Mouse (Mus musculus) intestine, embryonic 15.5 days (tissue): ENCODE data around the gene Pde2a. TPM values are rescaled to one million over a fixed set of nuclear protein-coding genes. Genes with fewer than 3 reads are reported as not detected.

Source experiments
- ATAC-seq: fragments of 200-750 bp; cut with Nextera tagmentation; 2 replicates; pipeline ENCODE4 v1.8.0; 2017; ENCODE audit warnings: moderate TSS enrichment, moderate library complexity
- H3K27ac ChIP-seq: fragments of 300-500 bp; sonication (generic); 2 replicates; pipeline ENCODE4 v1.5.1; 2015; ENCODE audit warnings: mild to moderate bottlenecking, inconsistent platforms
- H3K27me3 ChIP-seq: fragments of 300-500 bp; sonication (generic); replicated peaks from 2 replicates; pipeline ENCODE4 v1.6.1; 2015; ENCODE audit warnings: inconsistent platforms
- H3K36me3 ChIP-seq: fragments of 300-500 bp; sonication (generic); 2 replicates; pipeline ENCODE4 v1.6.1; 2015; ENCODE audit warnings: inconsistent platforms
- H3K4me1 ChIP-seq: fragments of 300-500 bp; sonication (generic); replicated peaks from 2 replicates; pipeline ENCODE4 v1.6.1; 2015; ENCODE audit warnings: inconsistent platforms
- H3K4me2 ChIP-seq: fragments of 300-500 bp; sonication (generic); replicated peaks from 2 replicates; pipeline ENCODE4 v1.6.1; 2015; ENCODE audit warnings: mild to moderate bottlenecking, inconsistent platforms
- H3K4me3 ChIP-seq: fragments of 300-500 bp; sonication (generic); replicated peaks from 2 replicates; pipeline ENCODE4 v1.5.1; 2015; ENCODE audit warnings: inconsistent platforms
- H3K9ac ChIP-seq: fragments of 300-500 bp; sonication (generic); 2 replicates; pipeline ENCODE4 v1.6.1; 2015; ENCODE audit warnings: inconsistent platforms
- H3K9me3 ChIP-seq: fragments of 300-500 bp; sonication (generic); 2 replicates; pipeline ENCODE4 v1.6.1; 2016; ENCODE audit warnings: inconsistent platforms
- WGBS: fragments of 180-500 bp; shearing (Covaris S2); methylation state at CpG from one replicate; pipeline ENCODE4 v1.1.7; 2015; 5-methylcytosine and 5-hydroxymethylcytosine counted together
- polyA plus RNA-seq: library from polyadenylated mRNA; unstranded; fragments of >200 nt; fragmentation: Nextera tagmentation; extraction: Ambion mirVana; gene quantifications from 2 replicates; pipeline ENCODE4 v1.2.1, GENCODE M21; 2015

Pde2a gene
- 15.4 and 16.6 TPM in 2 replicates for polyA plus RNA-seq

- WGBS, result 24% methylated on average over 6 of the region's 6 CpGs
These were observed at the start of gene Pde2a for GRCm38 (mm10) chr7:101421529-101421928. TSS of gene Pde2a (plus strand) at chr7:101421691.

GRCm38 (mm10) chr7:101373082-101373481 lies 48.4 kb upstream of the Pde2a start:
- H3K27ac ChIP-seq, result no peak overlapping the region
- no peak for ATAC-seq
- no peak overlapping the region for H3K4me2 ChIP-seq
- H3K36me3 ChIP-seq, result no peaks in the 10 kb centered on the region
- peaks cover 18% of the 10 kb centered on the region for H3K4me1 ChIP-seq
- H3K9me3 ChIP-seq, result no peaks in the 10 kb centered on the region
- no peaks in the 10 kb centered on the region for H3K27me3 ChIP-seq
- H3K9ac ChIP-seq, result no peak overlapping the region
- 79% methylated on average over 26 of the region's 26 CpGs for WGBS
- H3K4me3 ChIP-seq, result no peak overlapping the region

More at GRCm38 (mm10) chr7:101421529-101421928, at the start of gene Pde2a:
- H3K4me2 ChIP-seq, result no peak within 1 kb of the TSS
- H3K4me1 ChIP-seq, result 0 out of 2 replicates have a peak, but pooled peaks cover 2% of the 10 kb centered on the region
- no peaks in the 10 kb centered on the region for H3K9me3 ChIP-seq
- no peak within 1 kb of the TSS for H3K4me3 ChIP-seq
- peaks cover 15% of the 10 kb centered on the region for H3K27me3 ChIP-seq
- no peaks in the 10 kb centered on the region for H3K36me3 ChIP-seq
- no peak within 1 kb of the TSS for H3K27ac ChIP-seq
- H3K9ac ChIP-seq, result no peak within 1 kb of the TSS
- ATAC-seq, result no peak

- H3K4me2 ChIP-seq, result no peak overlapping the region
- H3K27me3 ChIP-seq, result no peaks in the 10 kb centered on the region
- H3K4me1 ChIP-seq, result peaks cover 22% of the 10 kb centered on the region
- H3K36me3 ChIP-seq, result no peaks in the 10 kb centered on the region
- no peak overlapping the region for H3K4me3 ChIP-seq
- no peaks in the 10 kb centered on the region for H3K9me3 ChIP-seq
- H3K27ac ChIP-seq, result no peak overlapping the region
- no peak for ATAC-seq
- no peak overlapping the region for H3K9ac ChIP-seq
These were observed 47.3 kb upstream of the Pde2a start for GRCm38 (mm10) chr7:101374155-101374554.

GRCm38 (mm10) chr7:101376701-101377340 lies 44.7 kb upstream of the Pde2a start:
- Histone ChIP-seq H3K9ac (no peak overlapping the region), H3K4me2 (no peak overlapping the region), H3K4me3 (no peak overlapping the region), H3K9me3 (no peaks in the 10 kb centered on the region), H3K27ac (peak overlapping the region; percentile 81; the same call in 1 of the 2 replicates), H3K27me3 (no peaks in the 10 kb centered on the region), H3K4me1 (peaks cover 30% of the 10 kb centered on the region), H3K36me3 (no peaks in the 10 kb centered on the region)
- WGBS, result 75% methylated on average over 10 of the region's 10 CpGs
- ATAC-seq, result no peak

- ATAC-seq, result peak; percentile 95
- Histone ChIP-seq H3K36me3 (no peaks in the 10 kb centered on the region), H3K27me3 (no peaks in the 10 kb centered on the region), H3K4me2 (peak overlapping the region; percentile 62), H3K4me1 (peaks cover 34% of the 10 kb centered on the region), H3K4me3 (peak overlapping the region; percentile 30), H3K9me3 (no peaks in the 10 kb centered on the region), H3K27ac (peak overlapping the region; percentile 81), H3K9ac (peak overlapping the region; percentile 53; the same call in 1 of the 2 replicates)
- 9% methylated on average over 7 of the region's 7 CpGs for WGBS
These were observed 43.7 kb upstream of the Pde2a start for GRCm38 (mm10) chr7:101377741-101378262.

- Histone ChIP-seq H3K27me3 (no peaks in the 10 kb centered on the region), H3K27ac (peak overlapping the region; percentile 81), H3K4me1 (peaks cover 34% of the 10 kb centered on the region), H3K9ac (peak overlapping the region; percentile 53), H3K4me2 (peak overlapping the region; percentile 62), H3K9me3 (no peaks in the 10 kb centered on the region), H3K4me3 (peak overlapping the region; percentile 30), H3K36me3 (no peaks in the 10 kb centered on the region)
- WGBS, result 47% methylated on average over 3 of the region's 3 CpGs
- no peak for ATAC-seq
These were observed 43.2 kb upstream of the Pde2a start for GRCm38 (mm10) chr7:101378285-101378684.

GRCm38 (mm10) chr7:101378796-101379465 lies 42.6 kb upstream of the Pde2a start:
- H3K36me3 ChIP-seq, result no peaks in the 10 kb centered on the region
- H3K27ac ChIP-seq, result peak overlapping the region; percentile 81; the same call in 1 of the 2 replicates
- no peaks in the 10 kb centered on the region for H3K9me3 ChIP-seq
- peak overlapping the region; percentile 62 for H3K4me2 ChIP-seq
- no peak for ATAC-seq
- no peaks in the 10 kb centered on the region for H3K27me3 ChIP-seq
- H3K9ac ChIP-seq, result peak overlapping the region; percentile 17; the same call in 1 of the 2 replicates
- H3K4me3 ChIP-seq, result peak overlapping the region; percentile 30
- 44% methylated on average over 5 of the region's 5 CpGs for WGBS
- H3K4me1 ChIP-seq, result peaks cover 37% of the 10 kb centered on the region

GRCm38 (mm10) chr7:101379732-101380131 lies 41.8 kb upstream of the Pde2a start:
- 54% methylated on average over 2 of the region's 2 CpGs for WGBS
- no peaks in the 10 kb centered on the region for H3K27me3 ChIP-seq
- H3K4me1 ChIP-seq, result peaks cover 44% of the 10 kb centered on the region
- H3K36me3 ChIP-seq, result no peaks in the 10 kb centered on the region
- ATAC-seq, result no peak
- no peaks in the 10 kb centered on the region for H3K9me3 ChIP-seq
- H3K4me3 ChIP-seq, result no peak overlapping the region
- H3K4me2 ChIP-seq, result peak overlapping the region; percentile 62
- H3K27ac ChIP-seq, result no peak overlapping the region
- 0 out of 2 replicates have a peak overlapping the region, but pooled peaks have one; percentile 3 for H3K9ac ChIP-seq

- H3K27me3 ChIP-seq, result no peaks in the 10 kb centered on the region
- H3K9ac ChIP-seq, result no peak overlapping the region
- H3K4me1 ChIP-seq, result peaks cover 61% of the 10 kb centered on the region
- no peak overlapping the region for H3K4me3 ChIP-seq
- H3K36me3 ChIP-seq, result no peaks in the 10 kb centered on the region
- 84% methylated on average over 6 of the region's 6 CpGs for WGBS
- no peak overlapping the region for H3K4me2 ChIP-seq
- no peak overlapping the region for H3K27ac ChIP-seq
- ATAC-seq, result no peak
- no peaks in the 10 kb centered on the region for H3K9me3 ChIP-seq
These were observed 40.0 kb upstream of the Pde2a start for GRCm38 (mm10) chr7:101381512-101381911.

- H3K4me3 ChIP-seq, result no peak overlapping the region
- no peaks in the 10 kb centered on the region for H3K27me3 ChIP-seq
- no peak overlapping the region for H3K27ac ChIP-seq
- 60% methylated on average over 8 of the region's 8 CpGs for WGBS
- H3K9ac ChIP-seq, result no peak overlapping the region
- no peak overlapping the region for H3K4me2 ChIP-seq
- peaks cover 54% of the 10 kb centered on the region for H3K4me1 ChIP-seq
- H3K36me3 ChIP-seq, result peaks cover 4% of the 10 kb centered on the region; the same call in 1 of the 2 replicates
- H3K9me3 ChIP-seq, result no peaks in the 10 kb centered on the region
- ATAC-seq, result no peak
These were observed 39.1 kb upstream of the Pde2a start for GRCm38 (mm10) chr7:101382378-101382777.

GRCm38 (mm10) chr7:101383756-101384155 lies 37.7 kb upstream of the Pde2a start:
- 80% methylated on average over 3 of the region's 3 CpGs for WGBS
- H3K4me2 ChIP-seq, result no peak overlapping the region
- H3K27me3 ChIP-seq, result no peaks in the 10 kb centered on the region
- H3K9ac ChIP-seq, result no peak overlapping the region
- no peak for ATAC-seq
- no peak overlapping the region for H3K4me3 ChIP-seq
- peaks cover 43% of the 10 kb centered on the region for H3K4me1 ChIP-seq
- H3K9me3 ChIP-seq, result no peaks in the 10 kb centered on the region
- no peak overlapping the region; the same call in 1 of the 2 replicates for H3K27ac ChIP-seq
- peaks cover 11% of the 10 kb centered on the region; the same call in 1 of the 2 replicates for H3K36me3 ChIP-seq

- Histone ChIP-seq H3K9ac (no peak overlapping the region), H3K36me3 (peaks cover 11% of the 10 kb centered on the region; the same call in 1 of the 2 replicates)
- ATAC-seq, result no peak
These were observed 36.6 kb upstream of the Pde2a start for GRCm38 (mm10) chr7:101384931-101385330.

More at GRCm38 (mm10) chr7:101384931-101385330, 36.6 kb upstream of the Pde2a start:
- H3K27me3 ChIP-seq, result no peaks in the 10 kb centered on the region
- H3K4me1 ChIP-seq, result peaks cover 33% of the 10 kb centered on the region
- H3K4me2 ChIP-seq, result peak overlapping the region; percentile 5; the same call in 1 of the 2 replicates
- peak overlapping the region; percentile 73 for H3K27ac ChIP-seq
- H3K4me3 ChIP-seq, result no peak overlapping the region
- WGBS, result 46% methylated on average over 10 of the region's 10 CpGs
- H3K9me3 ChIP-seq, result no peaks in the 10 kb centered on the region
